In the genomic region with DNA sequence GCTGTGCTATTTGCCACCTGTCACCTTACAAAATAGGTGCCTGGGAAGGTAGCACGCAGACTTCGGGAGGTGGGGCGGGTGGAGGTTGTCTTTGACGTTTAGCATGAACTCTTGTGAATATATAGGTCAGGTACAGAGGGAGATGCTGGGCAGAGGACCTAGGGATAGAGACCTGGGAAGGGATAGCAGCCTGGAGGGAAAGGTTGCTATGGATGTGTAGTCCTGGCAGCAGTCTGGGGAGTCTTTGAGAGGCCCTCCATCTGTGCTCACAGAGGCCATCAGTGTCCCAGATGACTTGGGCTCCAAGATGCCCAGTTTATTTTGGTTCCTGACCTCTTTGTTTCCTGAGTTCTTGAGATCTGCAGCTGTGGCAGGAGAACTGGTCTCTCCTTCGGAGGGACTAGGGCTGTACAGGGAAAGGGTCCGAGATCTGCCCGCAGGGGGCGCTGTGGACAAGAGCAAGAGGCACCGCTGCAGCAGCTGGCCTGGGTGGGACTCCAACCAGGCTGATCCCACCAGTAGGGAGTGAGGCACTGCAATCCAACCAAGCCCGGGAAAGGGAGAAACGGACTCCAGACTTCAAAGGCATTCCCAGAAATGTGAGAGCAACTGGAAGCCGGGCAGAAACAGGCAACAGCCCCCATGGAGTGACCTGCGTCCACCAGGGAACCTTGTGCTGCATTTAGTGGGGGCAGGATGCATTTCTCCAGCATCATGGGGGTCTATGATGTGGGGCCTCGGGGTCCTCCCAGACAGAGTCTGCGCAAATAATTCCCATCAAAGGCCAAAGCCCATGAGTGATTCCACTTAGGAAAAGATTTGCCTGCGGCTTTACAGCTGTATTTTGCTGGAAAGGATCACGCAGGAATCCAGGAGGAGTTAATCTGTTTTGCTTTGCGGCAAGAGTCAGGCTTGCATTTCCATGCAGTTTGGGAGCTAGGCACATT, we compare ENCODE assay signal across 9 mouse cellular contexts.
DNase-seq lines count a peak whose midpoint lies in the region; ATAC-seq and TF ChIP-seq lines count a peak whose summit lies in the region.
"Had no signal": no experiment of that assay in that cellular context is flagged by ENCODE, and none has a peak within 500 bp of the region (broad histone marks: within the 10 kb centered on the region; RNA-seq: fewer than 3 reads in every experiment).

No protein-coding gene starts in this region.

- no peaks in the 10 kb centered on the region; the same call in 1 of the 2 replicates for H3K4me1 ChIP-seq in bone marrow, adult 2 months (ENCODE audit: control insufficient read depth, insufficient read depth, low read length)
- H3K4me1 ChIP-seq in forebrain, embryonic 10.5 days: peaks cover 21% of the 10 kb centered on the region
- no peaks in the 10 kb centered on the region for H3K4me1 ChIP-seq in lung, postnatal 0 days (ENCODE audit: insufficient read depth, low read depth, low read length)

- peaks cover 3% of the 10 kb centered on the region for H3K27me3 ChIP-seq in C2C12 (ENCODE audit: control insufficient read depth, insufficient read depth, insufficient read length)
- peaks cover 56% of the 10 kb centered on the region for H3K27me3 ChIP-seq in forebrain, embryonic 10.5 days (ENCODE audit: poor library complexity, severe bottlenecking)
- no peaks in the 10 kb centered on the region for H3K27me3 ChIP-seq in lung, postnatal 0 days (replicated peaks; ENCODE audit: insufficient read depth, low read length)

- H3K9ac ChIP-seq in lung, postnatal 0 days (replicated peaks; ENCODE audit: low read depth): no peak overlapping the region

- H3K27ac ChIP-seq in bone marrow, adult 2 months (ENCODE audit: control insufficient read depth, insufficient read depth, low read depth, low read length, poor library complexity): no peak overlapping the region
- H3K27ac ChIP-seq in forebrain, embryonic 10.5 days: peak overlapping the region; percentile 68
- no peak overlapping the region for H3K27ac ChIP-seq in lung, postnatal 0 days (ENCODE audit: low read length)

- no peak for TF ChIP-seq EP300 in lung, postnatal 0 days (IDR thresholded peaks at IDR 0.05)

- no peaks in the 10 kb centered on the region for H3K36me3 ChIP-seq in C2C12 (ENCODE audit: control insufficient read depth, insufficient read depth)
- no peaks in the 10 kb centered on the region for H3K36me3 ChIP-seq in forebrain, embryonic 10.5 days (replicated peaks)
- no peaks in the 10 kb centered on the region for H3K36me3 ChIP-seq in lung, postnatal 0 days (ENCODE audit: insufficient read depth, low read length)

- TF ChIP-seq CTCF in C2C12 (IDR thresholded peaks at IDR 0.05; ENCODE audit: control insufficient read depth, insufficient read depth, insufficient read length): peak; percentile 28
- TF ChIP-seq CTCF in bone marrow, adult 2 months (IDR thresholded peaks at IDR 0.05; ENCODE audit: control insufficient read depth, insufficient read depth, low read length): peak; percentile 81
- TF ChIP-seq CTCF in lung, postnatal 0 days (IDR thresholded peaks at IDR 0.05): peak; percentile 90

- no peak overlapping the region for H3ac ChIP-seq in C2C12 (ENCODE audit: control insufficient read depth, insufficient read length, low read depth)

- ATAC-seq in lung, postnatal 0 days: peak; percentile 81

- 0 out of 2 replicates have a peak, but pooled peaks cover 3% of the 10 kb centered on the region for H3K9me3 ChIP-seq in forebrain, embryonic 10.5 days
- H3K9me3 ChIP-seq in lung, postnatal 0 days (ENCODE audit: low read length): no peaks in the 10 kb centered on the region

- 0 out of 2 replicates have a peak, but pooled peaks have one; percentile 13 for TF ChIP-seq POLR2A in bone marrow, adult 2 months (IDR thresholded peaks at IDR 0.05; ENCODE audit: borderline replicate concordance, control insufficient read depth, low read depth, low read length)

- H3K79me2 ChIP-seq in C2C12 (ENCODE audit: control insufficient read depth, insufficient read depth): no peaks in the 10 kb centered on the region

- WGBS in bone marrow, adult 2 months: 50% methylated on average over 18 of the region's 18 CpGs
- WGBS in forebrain, embryonic 10.5 days: 24% methylated on average over 18 of the region's 18 CpGs
- 31% methylated on average over 18 of the region's 18 CpGs for WGBS in lung, postnatal 0 days

- H3K4me2 ChIP-seq in lung, postnatal 0 days (replicated peaks; ENCODE audit: low read depth, low read length): no peak overlapping the region

- peak; percentile 92 for DNase-seq in forebrain, embryonic 10.5 days (ENCODE audit: extremely low spot score, low spot score)
- peak; percentile 87 to 93 for DNase-seq in heart, postnatal 14 days
- peak; percentile 18 to 65 for DNase-seq in layer of hippocampus, adult 8-10 months (ENCODE audit: low spot score in 2 of 2)
- DNase-seq in lung, postnatal 0 days (ENCODE audit: low spot score): peak; percentile 87
- peak; percentile 91 for DNase-seq in retina, embryonic 14.5 days (ENCODE audit: low spot score)
- peak; percentile 82 for DNase-seq in thymus, postnatal 25 days

- intact Hi-C loops in heart, postnatal 14 days (cut with DNase I): loop anchor here (5.0 kb wide), 1 partner anchor 957 kb away; no protein-coding TSS in a partner anchor

- H3K4me3 ChIP-seq in C2C12 (ENCODE audit: insufficient read depth, poor library complexity, severe bottlenecking): no peak overlapping the region
- H3K4me3 ChIP-seq in bone marrow, adult 2 months (replicated peaks; ENCODE audit: control insufficient read depth, low read depth, low read length): no peak overlapping the region
- H3K4me3 ChIP-seq in forebrain, embryonic 10.5 days: no peak overlapping the region
- no peak overlapping the region for H3K4me3 ChIP-seq in lung, postnatal 0 days (ENCODE audit: low read depth, low read length)
- H3K4me3 ChIP-seq: erythroblast, embryonic 14.5 days had no signal

- no peaks in the 10 kb centered on the region for H3K79me3 ChIP-seq in C2C12 (ENCODE audit: low read depth)

TF ChIP-seq in C2C12, 6 proteins besides CTCF, POLR2A, EP300 and RAD21:
- TF ChIP-seq CEBPB (IDR thresholded peaks at IDR 0.05; ENCODE audit: low read depth) (no peak), MAX (IDR thresholded peaks at IDR 0.05) (no peak), USF1 (IDR thresholded peaks at IDR 0.05; ENCODE audit: low read depth) (no peak), FOSL1 (IDR thresholded peaks at IDR 0.05; ENCODE audit: insufficient read depth, low read length, poor library complexity, severe bottlenecking) (no peak), MYOD1 (IDR thresholded peaks at IDR 0.05; ENCODE audit: control insufficient read depth, insufficient read length, low read depth) (no peak), MYOG (IDR thresholded peaks at IDR 0.05; ENCODE audit: control insufficient read depth, extremely low read depth, insufficient read length) (no peak)
TF ChIP-seq in C2C12: peak in this region for 0.

Comparison
In these comparisons a context has a peak if more than half of its experiments do, and no peak if none do; other contexts are left out.
1. CTCF ChIP-seq: peak in every context shown above with its lines; median percentile 90 in lung, postnatal 0 days; 81 in bone marrow, adult 2 months; 28 in C2C12.
2. DNase-seq: peak in every context shown above with its lines; median percentile 92 in forebrain, embryonic 10.5 days; 91 in retina, embryonic 14.5 days; 90 in heart, postnatal 14 days; 87 in lung, postnatal 0 days; 82 in thymus, postnatal 25 days; 42 in layer of hippocampus, adult 8-10 months.